Mouse (Mus musculus) midbrain, postnatal 0 days (tissue): ENCODE measurements at regions not wholly inside any gene's neighbourhood (a gene's known extent, or its start where the extent isn't known, plus 50 kb on each side); places are given as distances from the start of the nearest gene placed in this dataset.

Experiments used
- ATAC-seq: fragments of 200-750 bp; cut with Nextera tagmentation; 2 replicates; pipeline ENCODE4 v1.8.0; 2017; ENCODE audit warnings: moderate number of reproducible peaks, mild to moderate bottlenecking, moderate TSS enrichment, moderate library complexity; ENCODE audit not compliant: low FRiP score
- DNase-seq: peaks from one replicate; pipeline ENCODE4 v3.0.0-alpha.2; 2015; ENCODE audit warnings: low spot score
- H3K27ac ChIP-seq: fragments of 300-500 bp; sonication (generic); 2 replicates; pipeline ENCODE4 v1.5.1; 2014; ENCODE audit warnings: low read depth, mild to moderate bottlenecking, low read length, mixed read lengths
- H3K27me3 ChIP-seq: fragments of 300-500 bp; sonication (generic); 2 replicates; pipeline ENCODE4 v1.6.1; 2014; ENCODE audit warnings: low read length, control low read depth, mixed read lengths; ENCODE audit not compliant: insufficient read depth
- H3K36me3 ChIP-seq: fragments of 300-500 bp; sonication (generic); 2 replicates; pipeline ENCODE4 v1.6.1; 2014; ENCODE audit warnings: low read length, control low read depth, mixed read lengths; ENCODE audit not compliant: insufficient read depth
- H3K4me1 ChIP-seq: fragments of 300-500 bp; sonication (generic); 2 replicates; pipeline ENCODE4 v1.6.1; 2014; ENCODE audit warnings: mild to moderate bottlenecking, control low read depth, antibody characterized with exemption, low read length, mixed read lengths; ENCODE audit not compliant: insufficient read depth
- H3K4me2 ChIP-seq: fragments of 300-500 bp; sonication (generic); 2 replicates; pipeline ENCODE4 v1.6.1; 2014; ENCODE audit warnings: low read depth, mild to moderate bottlenecking, low read length, mixed read lengths; ENCODE audit not compliant: poor library complexity, severe bottlenecking
- H3K4me3 ChIP-seq: fragments of 300-500 bp; sonication (generic); 2 replicates; pipeline ENCODE4 v1.5.1; 2014; ENCODE audit warnings: low read depth, mild to moderate bottlenecking, low read length, moderate library complexity
- H3K9ac ChIP-seq: fragments of 300-500 bp; sonication (generic); replicated peaks from 2 replicates; pipeline ENCODE4 v1.6.1; 2014; ENCODE audit warnings: mild to moderate bottlenecking, low read length, moderate library complexity, mixed read lengths; ENCODE audit not compliant: poor library complexity, severe bottlenecking
- H3K9me3 ChIP-seq: fragments of 300-500 bp; sonication (generic); 2 replicates; pipeline ENCODE4 v1.6.1; 2016; ENCODE audit warnings: low read length, control low read depth
- CTCF ChIP-seq: IDR thresholded peaks from 2 replicates; pipeline ENCODE4 v1.5.1; 2016; ENCODE audit warnings: antibody characterized with exemption, mild to moderate bottlenecking
- WGBS: fragments of 180-500 bp; shearing (Covaris S2); extraction: QIAGEN DNeasy Blood & Tissue Kit; methylation state at CpG from one replicate; pipeline ENCODE4 v1.1.7; 2014; 5-methylcytosine and 5-hydroxymethylcytosine counted together

DNA sequence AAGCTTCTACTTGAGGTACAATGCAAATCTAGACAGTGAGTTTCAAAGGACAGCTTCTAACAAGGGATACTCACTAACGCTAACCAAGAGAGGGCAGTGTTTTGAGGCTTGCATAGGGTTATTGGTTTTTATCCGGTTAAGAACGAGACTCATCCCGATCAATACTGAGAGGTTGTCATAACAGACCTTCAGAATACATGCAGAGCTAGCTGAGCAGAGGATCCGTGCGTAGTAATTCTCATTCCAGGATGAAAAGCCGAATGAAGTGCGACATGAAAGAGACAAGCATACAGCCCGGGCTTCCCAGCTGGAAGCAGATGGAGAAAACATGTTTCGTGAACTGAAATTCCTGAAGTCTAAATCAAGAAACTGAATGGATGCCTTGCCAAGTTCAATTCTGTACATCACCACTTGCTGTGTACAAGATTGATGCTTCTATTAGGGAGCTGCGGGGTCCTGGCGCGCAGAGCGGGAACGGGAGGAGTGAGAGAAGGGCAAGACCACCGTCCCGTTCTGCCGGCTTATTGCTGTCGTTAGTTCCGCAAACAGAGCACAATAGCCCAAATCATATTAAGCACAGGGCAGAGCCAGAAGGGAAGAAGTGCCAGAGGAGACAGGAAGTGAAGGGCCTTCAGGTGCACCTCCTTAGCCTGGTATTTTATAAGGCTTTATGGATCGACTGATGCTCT is 65.4 kb upstream of the Tes start:
- peak overlapping the region; percentile 29 for H3K4me3 ChIP-seq
- ATAC-seq (peak; percentile 26; the same call in 1 of the 2 replicates), DNase-seq (peak; percentile 51)
- H3K9me3 ChIP-seq, result no peaks in the 10 kb centered on the region
- H3K9ac ChIP-seq, result no peak overlapping the region
- peak; percentile 57 for TF ChIP-seq CTCF
- H3K4me1 ChIP-seq, result no peaks in the 10 kb centered on the region
- peak overlapping the region; percentile 48 for H3K4me2 ChIP-seq
- no peak overlapping the region for H3K27ac ChIP-seq
- H3K27me3 ChIP-seq, result no peaks in the 10 kb centered on the region
- WGBS, result 35% methylated on average over 21 of the region's 21 CpGs
- H3K36me3 ChIP-seq, result no peaks in the 10 kb centered on the region

DNA sequence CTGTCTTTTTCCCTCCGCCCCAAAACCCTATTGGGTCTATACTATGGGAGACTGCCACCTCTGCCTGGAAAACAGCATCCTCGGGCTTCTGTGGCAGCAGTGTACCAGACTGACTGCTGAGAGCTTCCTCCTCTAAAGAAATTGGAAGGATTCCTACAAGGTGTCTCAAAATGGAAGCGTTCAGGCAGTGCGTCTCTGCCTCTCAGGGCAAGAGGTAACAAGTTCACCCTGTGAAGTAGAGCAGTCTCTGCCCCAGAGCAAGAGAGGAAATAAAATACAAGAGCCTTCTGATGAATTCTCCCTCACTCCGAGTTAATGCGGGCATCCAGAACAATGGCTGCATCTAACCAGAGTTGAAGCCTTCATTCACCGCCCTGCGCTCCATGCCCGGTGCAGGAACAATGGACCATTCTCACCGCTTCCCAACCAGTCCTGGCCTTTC is 69.4 kb upstream of the Tes start:
- DNase-seq, result no peak
- no peak overlapping the region for H3K27ac ChIP-seq
- H3K4me2 ChIP-seq, result peak overlapping the region; percentile 46
- H3K36me3 ChIP-seq, result no peaks in the 10 kb centered on the region
- H3K9me3 ChIP-seq, result no peaks in the 10 kb centered on the region
- H3K4me1 ChIP-seq, result no peaks in the 10 kb centered on the region
- 3% methylated on average over 10 of the region's 10 CpGs for WGBS
- H3K4me3 ChIP-seq, result peak overlapping the region; percentile 19
- H3K27me3 ChIP-seq, result no peaks in the 10 kb centered on the region
- ATAC-seq, result no peak; the same call in 1 of the 2 replicates
- H3K9ac ChIP-seq, result 0 out of 2 replicates have a peak overlapping the region, but pooled peaks have one; percentile 39
- no peak for TF ChIP-seq CTCF

DNA sequence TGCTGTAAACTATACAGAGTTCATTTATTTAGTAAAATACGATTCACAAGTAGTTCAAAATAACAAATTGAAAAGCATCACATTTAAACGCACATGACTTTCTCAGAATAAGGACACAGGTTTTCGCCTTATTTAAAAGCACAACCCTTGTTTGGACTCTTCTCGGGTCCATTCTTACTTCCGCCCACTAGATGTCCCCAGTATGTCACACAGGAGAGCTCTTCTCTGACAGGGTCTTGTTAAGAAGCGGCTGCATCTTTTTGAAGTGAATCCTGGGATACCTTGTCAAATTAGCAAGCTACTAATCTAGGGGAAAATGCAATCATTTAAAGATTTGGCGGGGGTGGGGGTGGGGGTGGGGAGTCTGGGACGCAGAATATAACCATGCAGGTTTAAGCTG is 70.2 kb upstream of the Tes start:
- H3K27me3 ChIP-seq, result no peaks in the 10 kb centered on the region
- H3K9ac ChIP-seq, result no peak overlapping the region
- no peaks in the 10 kb centered on the region for H3K4me1 ChIP-seq
- H3K4me2 ChIP-seq, result peak overlapping the region; percentile 36
- no peaks in the 10 kb centered on the region for H3K9me3 ChIP-seq
- no peak overlapping the region for H3K27ac ChIP-seq
- peak; percentile 74 for DNase-seq
- 3% methylated on average over 8 of the region's 8 CpGs for WGBS
- peak; percentile 76; the same call in 1 of the 2 replicates for ATAC-seq
- 0 out of 2 replicates have a peak overlapping the region, but pooled peaks have one; percentile 10 for H3K4me3 ChIP-seq
- peak; percentile 84 for TF ChIP-seq CTCF
- H3K36me3 ChIP-seq, result no peaks in the 10 kb centered on the region

DNA sequence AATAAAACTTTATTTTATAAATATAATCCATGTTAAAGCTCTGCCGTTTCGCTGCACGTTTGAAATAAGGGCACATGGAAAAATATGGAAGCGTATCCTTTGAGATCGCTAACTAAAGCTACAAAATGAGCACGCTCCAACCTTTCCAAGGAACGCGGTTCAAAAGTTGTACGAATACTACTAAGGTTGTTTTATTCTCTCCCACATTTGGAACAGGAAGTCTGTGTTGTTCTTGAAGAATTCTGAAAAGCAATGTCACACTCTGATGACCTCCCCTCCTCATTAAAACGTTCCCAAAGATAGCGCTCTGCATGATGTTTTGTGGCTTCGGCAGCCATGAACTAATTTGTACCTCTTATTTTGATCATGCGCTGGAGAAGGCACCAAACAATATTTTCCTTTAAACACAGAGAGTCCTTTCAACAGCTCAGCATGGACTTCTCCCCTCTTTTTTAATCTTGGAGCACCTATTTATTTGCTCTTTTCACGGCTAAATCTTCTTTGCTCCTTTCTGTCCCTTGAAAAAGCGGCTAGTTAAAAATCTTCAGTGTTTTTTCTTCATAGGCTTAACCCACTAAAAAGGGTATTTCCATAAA is 72.9 kb upstream of the Tes start:
- no peaks in the 10 kb centered on the region for H3K36me3 ChIP-seq
- H3K4me1 ChIP-seq, result no peaks in the 10 kb centered on the region
- no peak for ATAC-seq
- no peaks in the 10 kb centered on the region for H3K9me3 ChIP-seq
- H3K27me3 ChIP-seq, result no peaks in the 10 kb centered on the region
- no peak for TF ChIP-seq CTCF
- H3K4me3 ChIP-seq, result peak overlapping the region; percentile 3; the same call in 1 of the 2 replicates
- WGBS, result 16% methylated on average over 15 of the region's 15 CpGs
- H3K9ac ChIP-seq, result no peak overlapping the region
- peak overlapping the region; percentile 25 for H3K4me2 ChIP-seq
- DNase-seq, result no peak
- no peak overlapping the region for H3K27ac ChIP-seq

DNA sequence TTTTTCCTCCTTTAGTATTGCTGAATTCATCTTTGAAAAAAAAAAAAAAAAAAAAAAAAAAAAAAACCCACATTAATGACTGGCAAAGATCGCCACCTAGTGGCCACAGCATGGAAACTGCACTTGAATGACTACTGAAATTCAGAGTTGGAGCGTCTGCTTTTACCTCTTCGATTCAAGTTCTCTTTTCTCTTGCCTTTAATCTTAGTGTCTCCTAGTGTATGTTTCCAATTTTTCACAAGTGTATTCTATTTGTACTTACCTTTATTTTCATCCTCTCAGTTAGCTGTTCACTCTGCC is 79.9 kb upstream of the Tfec start:
- Histone ChIP-seq H3K4me2 (peak overlapping the region; percentile 47), H3K9me3 (no peaks in the 10 kb centered on the region), H3K4me1 (no peaks in the 10 kb centered on the region), H3K27ac (no peak overlapping the region), H3K4me3 (peak overlapping the region; percentile 27; the same call in 1 of the 2 replicates), H3K27me3 (no peaks in the 10 kb centered on the region), H3K9ac (no peak overlapping the region), H3K36me3 (no peaks in the 10 kb centered on the region)
- DNase-seq (peak; percentile 86), ATAC-seq (no peak)
- peak; percentile 85 for TF ChIP-seq CTCF
- 18% methylated on average over 3 of the region's 3 CpGs for WGBS
